Mouse (Mus musculus): ENCODE measurements at regions not wholly inside any gene's neighbourhood (a gene's known extent, or its start where the extent isn't known, plus 50 kb on each side); places are given as distances from the start of the nearest gene placed in this dataset.

- Histone ChIP-seq H3K9ac (replicated peaks; ENCODE audit: low read depth, low read length) (no peak overlapping the region), H3K4me2 (ENCODE audit: low read depth, low read length) (no peak overlapping the region), H3K4me1 (ENCODE audit: control insufficient read depth, insufficient read depth, low read length) (0 out of 2 replicates have a peak, but pooled peaks cover 7% of the 10 kb centered on the region), H3K9me3 (ENCODE audit: control insufficient read depth, low read length) (no peaks in the 10 kb centered on the region), H3K4me3 (ENCODE audit: low read depth, low read length) (no peak overlapping the region), H3K27me3 (ENCODE audit: control insufficient read depth, insufficient read depth, low read length) (no peaks in the 10 kb centered on the region), H3K36me3 (ENCODE audit: control insufficient read depth, insufficient read depth, low read length) (no peaks in the 10 kb centered on the region), H3K27ac (ENCODE audit: low read depth, low read length) (peak overlapping the region; percentile 44; the same call in 1 of the 2 replicates)
- WGBS = 31% methylated on average over 6 of the region's 6 CpGs
- ATAC-seq (ENCODE audit: low read depth) = peak; percentile 81
Observed at GRCm38 (mm10) chr9:78879955-78880642, 264.8 kb downstream of the Cd109 start.

GRCm38 (mm10) chr9:78880643-78881306 is 265.4 kb downstream of the Cd109 start:
- Histone ChIP-seq H3K36me3 (ENCODE audit: control insufficient read depth, insufficient read depth, low read length) (no peaks in the 10 kb centered on the region), H3K4me1 (ENCODE audit: control insufficient read depth, insufficient read depth, low read length) (0 out of 2 replicates have a peak, but pooled peaks cover 7% of the 10 kb centered on the region), H3K4me2 (ENCODE audit: low read depth, low read length) (no peak overlapping the region), H3K9ac (replicated peaks; ENCODE audit: low read depth, low read length) (no peak overlapping the region), H3K27ac (ENCODE audit: low read depth, low read length) (no peak overlapping the region), H3K27me3 (ENCODE audit: control insufficient read depth, insufficient read depth, low read length) (no peaks in the 10 kb centered on the region), H3K4me3 (ENCODE audit: low read depth, low read length) (no peak overlapping the region), H3K9me3 (ENCODE audit: control insufficient read depth, low read length) (no peaks in the 10 kb centered on the region)
- WGBS = 24% methylated on average over 4 of the region's 4 CpGs
- no peak for ATAC-seq (ENCODE audit: low read depth)

DNA sequence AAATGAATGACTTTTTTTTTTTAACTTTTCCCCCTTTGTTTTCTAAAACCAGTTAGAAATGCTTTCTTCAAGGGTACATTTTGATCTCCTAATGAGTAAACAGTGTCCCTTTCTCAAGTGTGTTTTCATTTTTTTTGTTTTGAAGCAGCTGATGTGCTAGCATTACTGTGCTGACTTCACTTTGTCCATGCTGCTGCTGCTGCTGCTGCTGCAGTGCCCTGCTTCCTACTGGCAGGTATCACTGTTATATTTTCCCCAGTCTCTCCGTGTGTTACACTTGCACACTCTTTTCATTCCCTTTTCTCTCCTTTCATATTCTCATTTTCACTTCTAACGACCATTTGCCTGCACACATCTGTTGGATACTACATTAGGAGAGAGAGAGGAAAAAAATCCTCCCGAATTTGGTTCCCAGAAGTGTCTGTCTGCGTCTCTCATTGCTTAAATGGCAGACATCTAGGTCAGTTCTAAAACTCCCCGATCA is 266.0 kb downstream of the Cd109 start:
- H3K36me3 ChIP-seq (ENCODE audit: control insufficient read depth, insufficient read depth, low read length) = no peaks in the 10 kb centered on the region
- H3K4me3 ChIP-seq (ENCODE audit: low read depth, low read length) = no peak overlapping the region
- H3K27ac ChIP-seq (ENCODE audit: low read depth, low read length) = no peak overlapping the region
- H3K4me1 ChIP-seq (ENCODE audit: control insufficient read depth, insufficient read depth, low read length) = 0 out of 2 replicates have a peak, but pooled peaks cover 7% of the 10 kb centered on the region
- no peaks in the 10 kb centered on the region for H3K9me3 ChIP-seq (ENCODE audit: control insufficient read depth, low read length)
- H3K9ac ChIP-seq (replicated peaks; ENCODE audit: low read depth, low read length) = no peak overlapping the region
- no peaks in the 10 kb centered on the region for H3K27me3 ChIP-seq (ENCODE audit: control insufficient read depth, insufficient read depth, low read length)
- no peak for ATAC-seq (ENCODE audit: low read depth)
- H3K4me2 ChIP-seq (ENCODE audit: low read depth, low read length) = no peak overlapping the region
- 56% methylated on average over 5 of the region's 5 CpGs for WGBS

DNA sequence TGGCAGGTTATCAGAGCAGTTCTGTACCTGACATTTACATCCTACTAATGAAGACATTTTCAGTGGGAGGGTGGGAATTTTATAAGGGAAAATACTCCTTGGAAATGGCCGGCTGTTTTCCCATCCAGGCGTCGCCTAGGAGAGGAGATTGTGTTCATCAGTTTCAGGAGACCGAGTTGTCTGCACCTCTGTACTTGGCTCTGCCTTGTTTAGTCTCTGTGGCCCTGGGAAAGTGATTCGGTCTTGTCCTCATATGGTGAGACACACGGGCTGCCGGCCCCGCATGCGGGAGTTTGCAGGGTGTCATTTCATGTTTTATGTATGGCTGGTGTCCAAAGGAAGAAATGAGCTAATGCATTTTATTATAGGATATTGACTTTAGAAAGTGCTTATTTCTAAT is 287.9 kb downstream of the Cd109 start:
- no peaks in the 10 kb centered on the region for H3K27me3 ChIP-seq (ENCODE audit: control insufficient read depth, insufficient read depth, low read length)
- no peak overlapping the region for H3K9ac ChIP-seq (replicated peaks; ENCODE audit: low read depth, low read length)
- no peak overlapping the region for H3K27ac ChIP-seq (ENCODE audit: low read depth, low read length)
- WGBS = 76% methylated on average over 9 of the region's 9 CpGs
- no peak overlapping the region for H3K4me3 ChIP-seq (ENCODE audit: low read depth, low read length)
- no peaks in the 10 kb centered on the region for H3K9me3 ChIP-seq (ENCODE audit: control insufficient read depth, low read length)
- no peak overlapping the region for H3K4me2 ChIP-seq (ENCODE audit: low read depth, low read length)
- ATAC-seq (ENCODE audit: low read depth) = no peak
- no peaks in the 10 kb centered on the region for H3K4me1 ChIP-seq (ENCODE audit: control insufficient read depth, insufficient read depth, low read length)
- no peaks in the 10 kb centered on the region for H3K36me3 ChIP-seq (ENCODE audit: control insufficient read depth, insufficient read depth, low read length)

DNA sequence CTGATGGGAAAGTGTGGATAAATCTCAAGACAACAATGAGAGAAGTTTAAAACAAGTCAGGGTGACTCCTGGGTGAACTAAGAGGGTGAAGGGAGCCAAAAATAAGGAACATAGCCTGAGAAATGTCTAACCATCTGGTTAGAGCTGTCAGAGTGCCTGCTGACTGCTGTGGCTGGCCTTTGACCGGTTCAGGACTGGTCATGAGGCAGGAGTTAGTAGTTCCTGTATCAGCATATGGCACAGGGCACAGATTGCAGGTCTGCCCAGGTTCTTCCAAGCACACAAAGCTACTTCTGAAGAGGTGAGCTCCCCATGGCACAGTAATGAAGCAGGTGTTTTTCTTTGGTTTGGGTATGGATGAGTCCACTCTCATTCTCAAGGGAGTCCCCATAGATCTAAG is 302.0 kb downstream of the Cd109 start:
- Histone ChIP-seq H3K4me1 (ENCODE audit: control insufficient read depth, insufficient read depth, low read length) (no peaks in the 10 kb centered on the region), H3K36me3 (ENCODE audit: control insufficient read depth, insufficient read depth, low read length) (no peaks in the 10 kb centered on the region), H3K27ac (ENCODE audit: low read depth, low read length) (no peak overlapping the region), H3K4me3 (ENCODE audit: low read depth, low read length) (no peak overlapping the region), H3K9ac (replicated peaks; ENCODE audit: low read depth, low read length) (no peak overlapping the region), H3K27me3 (ENCODE audit: control insufficient read depth, insufficient read depth, low read length) (no peaks in the 10 kb centered on the region), H3K4me2 (ENCODE audit: low read depth, low read length) (no peak overlapping the region), H3K9me3 (ENCODE audit: control insufficient read depth, low read length) (no peaks in the 10 kb centered on the region)
- 100% methylated on average over 1 of the region's 1 CpGs for WGBS
- no peak for ATAC-seq (ENCODE audit: low read depth)

DNA sequence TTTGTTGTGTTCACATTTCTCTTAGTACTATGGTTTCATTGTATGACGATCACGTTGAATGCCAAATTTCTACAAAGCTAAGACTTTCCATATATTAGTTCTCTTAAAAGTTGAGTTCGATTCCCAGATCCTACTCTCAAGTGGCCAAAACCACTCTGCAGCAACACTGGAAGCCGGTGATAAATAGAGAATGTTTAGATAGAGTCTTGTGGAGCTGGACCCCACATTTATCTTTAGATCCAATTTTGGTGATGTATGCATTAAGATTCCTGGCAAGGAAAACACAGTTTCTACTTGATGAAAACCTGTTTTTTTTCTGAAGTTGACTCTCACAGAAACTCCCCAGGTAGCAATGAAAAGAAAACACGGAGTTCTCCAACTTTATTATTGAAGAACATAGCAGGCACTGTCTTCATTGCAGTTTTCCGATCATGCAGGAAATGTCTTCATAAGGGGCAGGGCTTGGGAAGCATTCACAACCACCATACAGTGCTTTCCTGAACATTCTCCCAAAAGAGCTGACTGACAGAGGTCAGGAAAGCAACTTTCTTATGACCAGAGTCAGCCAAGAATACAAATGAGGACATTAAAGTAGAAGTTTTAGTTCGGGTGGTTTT is 310.7 kb downstream of the Cd109 start:
- no peak overlapping the region for H3K9ac ChIP-seq (replicated peaks; ENCODE audit: low read depth, low read length)
- H3K9me3 ChIP-seq (ENCODE audit: control insufficient read depth, low read length) = no peaks in the 10 kb centered on the region
- no peak for ATAC-seq (ENCODE audit: low read depth)
- 84% methylated on average over 7 of the region's 7 CpGs for WGBS
- H3K36me3 ChIP-seq (ENCODE audit: control insufficient read depth, insufficient read depth, low read length) = no peaks in the 10 kb centered on the region
- no peaks in the 10 kb centered on the region for H3K27me3 ChIP-seq (ENCODE audit: control insufficient read depth, insufficient read depth, low read length)
- H3K4me3 ChIP-seq (ENCODE audit: low read depth, low read length) = no peak overlapping the region
- no peak overlapping the region for H3K27ac ChIP-seq (ENCODE audit: low read depth, low read length)
- no peaks in the 10 kb centered on the region for H3K4me1 ChIP-seq (ENCODE audit: control insufficient read depth, insufficient read depth, low read length)
- H3K4me2 ChIP-seq (ENCODE audit: low read depth, low read length) = no peak overlapping the region

DNA sequence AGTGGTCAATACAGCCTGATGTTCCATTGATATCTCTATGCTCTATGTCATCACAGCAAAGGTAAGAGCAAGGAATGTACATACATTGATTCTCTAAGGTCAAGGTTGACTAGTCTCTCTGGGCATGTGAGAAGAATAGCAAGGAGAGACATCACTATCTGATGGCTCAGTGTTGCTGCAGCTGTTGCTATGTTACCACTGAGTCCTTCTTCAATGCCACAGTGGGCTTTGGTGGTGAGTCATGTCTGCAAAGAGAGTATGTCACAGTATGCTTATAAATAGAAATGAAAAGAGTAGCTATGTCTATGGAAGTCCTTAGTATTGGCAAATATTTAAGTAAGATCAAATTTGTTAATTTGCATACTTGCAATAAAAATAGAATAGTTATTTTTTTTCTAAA is 326.3 kb downstream of the Cd109 start:
- ATAC-seq (ENCODE audit: low read depth) = no peak
- no peaks in the 10 kb centered on the region for H3K36me3 ChIP-seq (ENCODE audit: control insufficient read depth, insufficient read depth, low read length)
- H3K27ac ChIP-seq (ENCODE audit: low read depth, low read length) = no peak overlapping the region
- no peak overlapping the region for H3K4me2 ChIP-seq (ENCODE audit: low read depth, low read length)
- no peaks in the 10 kb centered on the region for H3K4me1 ChIP-seq (ENCODE audit: control insufficient read depth, insufficient read depth, low read length)
- H3K9me3 ChIP-seq (ENCODE audit: control insufficient read depth, low read length) = no peaks in the 10 kb centered on the region
- no peak overlapping the region for H3K4me3 ChIP-seq (ENCODE audit: low read depth, low read length)
- H3K27me3 ChIP-seq (ENCODE audit: control insufficient read depth, insufficient read depth, low read length) = no peaks in the 10 kb centered on the region
- H3K9ac ChIP-seq (replicated peaks; ENCODE audit: low read depth, low read length) = no peak overlapping the region

GRCm38 (mm10) chr9:78964813-78965212 is 349.5 kb downstream of the Cd109 start:
- no peak for ATAC-seq (ENCODE audit: low read depth)
- 38% methylated on average over 1 of the region's 1 CpGs for WGBS
- no peaks in the 10 kb centered on the region for H3K9me3 ChIP-seq (ENCODE audit: control insufficient read depth, low read length)
- H3K4me1 ChIP-seq (ENCODE audit: control insufficient read depth, insufficient read depth, low read length) = no peaks in the 10 kb centered on the region
- no peaks in the 10 kb centered on the region for H3K27me3 ChIP-seq (ENCODE audit: control insufficient read depth, insufficient read depth, low read length)
- no peak overlapping the region for H3K4me2 ChIP-seq (ENCODE audit: low read depth, low read length)
- no peak overlapping the region for H3K27ac ChIP-seq (ENCODE audit: low read depth, low read length)
- no peak overlapping the region for H3K4me3 ChIP-seq (ENCODE audit: low read depth, low read length)
- H3K36me3 ChIP-seq (ENCODE audit: control insufficient read depth, insufficient read depth, low read length) = no peaks in the 10 kb centered on the region
- no peak overlapping the region for H3K9ac ChIP-seq (replicated peaks; ENCODE audit: low read depth, low read length)
